Mouse (Mus musculus) neutrophil, adult 5-6 weeks (primary cell): ENCODE results near the gene Spaca4. TPM values are rescaled to one million over a fixed set of nuclear protein-coding genes. Genes with fewer than 3 reads are reported as not detected.

ENCODE experiments used
- ATAC-seq: fragments of 151-379, 151-347 bp; 2 replicates; pipeline ENCODE4 v1.8.0; 2017; ENCODE audit warnings: mild to moderate bottlenecking, moderate TSS enrichment; ENCODE audit not compliant: insufficient number of reproducible peaks, poor library complexity, low FRiP score, severe bottlenecking; ENCODE audit errors: extremely low read depth
- total RNA-seq: library from RNA; stranded (forward); fragments of 200-1000 nt; gene quantifications from 2 replicates; pipeline ENCODE4 v1.2.3, GENCODE M21; 2017

Spaca4 gene
- total RNA-seq, 1 experiment from 2014 or later, result not detected

DNA sequence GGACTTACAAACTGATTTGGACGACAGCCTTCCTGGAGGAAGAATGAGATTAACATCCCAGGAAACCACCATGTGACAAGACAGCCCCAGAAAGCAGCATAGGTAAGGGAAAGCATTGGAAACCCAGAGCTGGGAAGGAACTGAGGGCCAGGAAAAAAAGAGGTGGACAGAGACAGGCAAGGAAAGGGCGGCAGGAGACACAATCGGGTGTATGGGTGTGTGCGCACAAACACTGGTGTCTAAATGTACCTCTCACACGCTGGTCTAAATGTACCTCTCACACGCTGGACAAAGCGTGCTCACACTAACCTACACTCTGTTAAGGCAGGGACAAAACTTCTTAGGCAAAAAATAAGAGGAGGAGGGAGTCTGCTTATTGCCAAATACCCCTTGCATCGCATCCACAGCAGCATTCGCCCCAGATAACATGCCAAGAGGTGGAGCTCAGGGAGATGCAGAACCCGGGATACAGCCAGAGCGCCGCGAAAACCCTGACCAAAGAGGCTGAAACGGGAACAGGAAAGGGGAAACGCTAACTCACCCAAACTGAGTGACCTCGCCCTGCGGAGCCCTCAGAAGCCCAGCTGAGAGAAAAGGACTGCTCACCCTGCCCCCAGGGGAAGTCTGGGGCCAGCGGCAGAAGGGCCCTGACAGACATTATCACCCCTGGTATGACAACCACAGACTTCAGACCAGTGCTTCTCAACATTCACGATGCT lies 9.7 kb downstream of the Spaca4 start:
- ATAC-seq, result peak; percentile 10; the same call in 1 of the 2 replicates

DNA sequence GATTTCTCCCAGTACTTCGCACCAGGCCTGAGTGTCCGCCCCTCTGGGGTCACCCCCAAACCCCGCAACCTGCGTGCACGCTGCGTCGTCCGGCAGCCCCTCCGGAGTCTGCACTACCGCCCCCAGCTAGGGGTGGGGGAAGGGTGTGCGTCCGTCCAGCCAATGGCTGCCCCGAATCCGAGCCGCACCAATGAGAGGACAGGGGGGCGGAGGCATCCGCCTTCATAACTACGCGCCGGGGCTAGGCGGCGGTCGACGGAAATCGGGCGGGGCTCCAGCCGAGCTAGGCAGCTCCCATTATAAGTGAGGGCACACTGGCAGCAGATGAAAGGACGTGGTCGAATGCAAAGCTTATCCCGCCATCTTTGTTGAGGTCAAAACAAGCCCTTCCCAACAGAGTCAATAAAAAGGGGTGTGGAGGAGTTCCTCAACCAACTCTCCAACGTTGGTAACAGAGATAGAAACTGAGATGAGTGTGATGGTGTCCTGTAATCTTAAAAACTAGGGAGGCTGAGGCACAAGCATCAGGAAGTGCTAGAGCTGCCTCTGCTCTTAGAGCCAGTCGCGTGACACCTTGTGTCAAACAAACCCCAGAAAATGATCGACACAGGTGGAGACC lies 10.4 kb downstream of the Spaca4 start, which contains the start of gene Rpl18:
Gene Rpl18 (plus strand): TSS at position 368 of the 619 bp plus-strand sequence.
- ATAC-seq, result peak; percentile 80

DNA sequence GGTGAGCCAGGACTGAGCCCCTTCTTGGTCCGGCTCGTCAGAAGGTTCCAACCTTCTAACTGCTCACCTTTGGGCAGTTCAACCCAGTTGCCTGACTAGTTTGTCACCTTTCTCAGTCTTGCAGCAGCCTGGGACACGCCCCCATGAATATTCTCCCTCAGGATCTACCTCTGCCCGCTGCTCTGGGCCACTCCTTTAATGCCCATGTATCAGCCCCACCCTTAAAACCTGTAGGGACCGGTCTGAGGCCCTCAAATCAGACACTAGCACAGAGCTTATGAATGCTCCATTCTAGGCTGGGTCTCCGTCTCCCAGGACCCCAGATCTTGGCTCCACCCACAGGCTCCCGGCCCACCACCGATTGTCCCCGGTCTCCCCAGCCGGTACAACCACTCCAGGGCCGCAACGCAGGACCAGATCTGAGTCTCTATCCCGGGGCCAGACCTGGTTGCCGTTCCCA lies 11.0 kb downstream of the Spaca4 start:
- ATAC-seq, result no peak

DNA sequence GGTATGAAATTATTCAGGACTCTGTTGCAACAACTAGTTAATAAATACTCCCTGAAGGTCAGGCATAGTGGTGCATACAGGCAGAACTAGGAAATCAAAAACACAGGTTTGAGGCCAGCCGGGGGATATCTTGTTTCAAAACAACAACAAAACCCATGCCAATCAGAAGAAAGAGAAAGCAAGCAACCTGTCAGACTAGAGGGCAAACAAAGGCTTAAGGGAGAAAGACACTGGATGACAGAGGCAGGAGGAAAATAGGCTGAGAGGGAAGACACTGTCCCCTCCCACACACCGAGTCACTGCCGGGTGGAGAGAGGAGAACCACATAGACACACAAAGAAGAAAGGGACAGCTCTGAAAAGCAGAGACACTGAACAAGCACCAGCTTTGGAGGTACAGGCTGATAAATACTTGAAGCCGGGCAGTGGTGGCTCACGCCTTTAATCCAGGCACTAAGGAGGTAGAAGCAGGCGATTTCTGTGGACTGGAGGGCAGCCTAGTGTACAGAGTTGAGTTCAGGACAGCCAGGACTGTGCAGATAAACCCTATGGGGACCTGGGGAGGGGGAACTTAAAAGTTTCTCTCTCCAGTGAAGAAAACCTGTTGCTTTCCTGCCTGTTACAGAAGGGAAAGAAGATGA lies 11.6 kb downstream of the Spaca4 start:
- ATAC-seq, result no peak

DNA sequence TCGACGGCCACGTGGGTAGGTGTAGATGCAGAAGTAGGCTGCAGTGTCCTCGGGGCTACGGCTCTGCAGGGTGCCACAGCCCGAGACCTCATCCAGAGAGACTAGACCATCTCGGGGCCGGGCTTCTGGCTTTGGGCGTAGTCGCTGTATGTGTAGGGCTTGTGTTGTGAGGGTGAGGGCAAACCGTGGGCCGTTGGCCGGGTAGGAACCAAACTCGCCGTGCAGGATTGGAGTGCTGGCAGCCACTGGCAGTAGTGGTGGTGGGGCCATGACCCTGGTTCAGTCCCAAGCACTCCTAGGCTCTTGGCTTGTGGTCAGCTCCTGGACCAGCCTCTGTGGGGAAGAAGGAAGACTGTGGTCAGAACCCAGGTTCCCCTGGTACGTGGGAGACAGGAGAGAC lies 12.2 kb downstream of the Spaca4 start:
- ATAC-seq, result no peak

DNA sequence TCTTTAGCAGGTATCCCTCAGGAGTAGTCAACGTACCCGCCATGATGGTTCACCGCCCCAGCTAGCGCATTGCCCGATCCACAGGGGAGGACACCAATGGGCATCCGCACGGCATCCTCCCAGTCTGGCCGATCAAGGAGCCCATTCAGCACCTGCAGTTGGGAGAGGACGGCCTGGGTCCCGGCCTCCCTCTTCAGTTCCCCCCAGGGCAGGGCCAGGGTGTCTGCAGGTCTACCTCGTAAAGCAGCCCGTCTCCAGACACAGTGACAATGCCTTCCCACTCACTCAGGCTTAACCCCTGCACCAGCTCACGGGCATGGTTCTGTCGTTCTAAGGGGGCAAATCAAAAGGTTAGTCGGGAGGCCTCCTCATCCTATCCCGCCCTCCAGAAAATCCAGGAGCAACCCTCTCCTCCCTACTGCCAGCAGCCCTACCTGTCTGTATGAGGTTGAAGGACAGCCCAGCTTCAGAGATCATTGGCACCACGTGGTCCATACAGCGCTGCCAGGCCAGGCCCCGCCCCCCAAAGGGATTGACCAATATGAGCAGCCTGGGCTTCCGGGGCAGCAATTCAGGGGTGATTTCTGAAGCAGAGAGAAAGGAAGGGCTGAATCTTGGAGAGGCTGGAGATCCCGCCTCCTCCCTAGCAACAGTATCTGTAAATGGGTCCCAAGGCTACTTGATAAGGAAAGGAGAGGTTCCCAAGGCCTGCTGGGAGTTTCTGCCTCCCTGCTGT lies 13.4 kb downstream of the Spaca4 start:
- no peak for ATAC-seq

DNA sequence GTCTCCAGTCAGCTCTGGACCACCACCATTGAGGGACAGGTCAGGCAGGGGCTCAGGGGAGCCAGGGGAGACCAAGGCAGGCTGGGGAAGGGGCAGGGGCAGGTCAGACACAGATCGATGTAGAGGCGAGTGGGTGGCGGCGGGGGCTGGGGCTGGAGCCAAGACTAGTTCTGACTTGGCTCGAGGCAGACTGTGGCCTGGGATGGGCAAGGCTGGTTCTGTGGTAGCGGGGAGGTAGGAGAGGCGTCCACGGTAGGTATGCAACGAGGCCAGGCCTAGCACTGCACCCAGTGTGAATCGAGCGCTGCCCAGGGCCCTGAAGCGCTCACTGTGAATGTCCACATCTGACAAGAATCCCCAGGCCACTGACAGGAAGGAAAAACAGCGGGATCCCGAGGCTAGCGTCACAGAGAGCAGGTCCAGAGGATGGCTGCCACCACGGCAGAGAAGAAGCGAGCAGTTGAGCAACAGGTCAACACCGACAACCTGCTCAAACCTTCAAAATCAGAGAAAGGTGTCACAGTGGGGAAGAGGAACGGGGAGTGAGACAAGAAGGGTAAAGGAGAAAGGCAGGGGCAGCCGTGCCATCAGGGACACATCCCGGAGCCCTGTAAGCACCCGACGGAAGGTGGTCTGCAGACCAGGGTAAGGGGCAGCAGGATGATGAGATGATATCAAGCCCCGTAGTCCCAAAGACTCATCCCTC lies 14.1 kb downstream of the Spaca4 start:
- no peak for ATAC-seq

DNA sequence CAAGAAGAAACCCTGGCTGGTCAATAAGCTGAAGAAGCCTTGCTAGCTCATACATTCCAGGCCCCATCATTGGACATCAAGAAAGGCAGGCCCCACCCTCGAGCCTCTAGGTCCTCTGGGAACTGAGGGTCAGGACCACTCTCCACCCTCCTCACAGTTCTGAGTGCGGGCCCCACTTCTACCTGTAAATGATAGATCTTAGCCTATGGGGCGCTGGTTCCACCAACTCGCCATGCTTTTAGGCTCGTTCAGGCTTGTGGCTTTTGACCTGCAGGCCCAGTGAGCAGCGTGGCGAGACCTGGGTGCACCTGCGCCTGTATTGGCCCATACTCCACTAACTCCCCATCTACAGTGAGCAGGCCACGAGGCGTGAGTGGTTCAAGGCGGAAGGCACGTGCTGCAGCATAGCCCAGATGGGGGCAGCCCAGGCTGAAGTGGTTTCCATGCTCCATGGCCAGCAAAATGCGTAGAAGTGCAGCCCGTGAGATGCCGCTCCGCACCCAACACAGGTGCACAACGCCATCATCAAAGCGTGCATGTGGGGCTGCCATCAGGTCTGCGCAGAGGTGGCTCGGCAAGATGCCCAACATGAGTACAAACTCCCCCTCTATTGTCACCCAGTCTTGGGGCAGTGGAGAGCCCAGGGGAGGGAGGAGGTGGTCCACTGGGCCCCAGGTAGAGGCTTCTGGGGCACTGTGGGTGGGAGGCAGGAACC lies 15.0 kb downstream of the Spaca4 start:
- no peak for ATAC-seq

DNA sequence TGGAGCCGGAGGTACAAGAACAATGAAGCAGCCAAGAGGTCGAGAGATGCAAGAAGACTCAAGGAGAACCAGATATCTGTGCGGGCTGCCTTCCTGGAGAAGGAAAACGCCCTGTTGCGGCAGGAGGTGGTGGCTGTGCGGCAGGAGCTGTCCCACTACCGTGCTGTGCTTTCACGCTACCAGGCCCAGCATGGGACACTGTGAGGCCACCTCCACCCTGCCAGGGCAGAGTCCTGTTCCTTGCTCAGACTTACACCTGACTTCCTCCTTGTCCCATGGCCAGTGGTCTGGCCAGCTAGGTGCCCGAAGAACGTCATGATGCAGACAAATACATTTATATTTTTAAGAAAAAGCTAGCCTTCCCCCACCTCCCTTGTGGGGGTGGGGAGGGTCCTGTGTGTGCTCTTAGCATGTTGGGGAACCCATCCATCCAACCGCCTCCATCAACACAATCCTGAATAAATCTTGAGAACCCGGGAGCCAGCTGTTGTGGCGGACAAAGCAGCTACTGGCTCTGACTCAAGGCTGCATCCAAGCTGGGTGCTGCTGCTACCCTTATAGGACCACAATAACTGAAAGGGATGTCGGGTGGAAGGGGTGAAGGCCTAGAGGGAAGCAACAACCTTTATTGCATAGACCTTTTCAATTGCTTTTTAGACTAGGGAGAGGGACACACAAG lies 15.8 kb downstream of the Spaca4 start:
- no peak for ATAC-seq

DNA sequence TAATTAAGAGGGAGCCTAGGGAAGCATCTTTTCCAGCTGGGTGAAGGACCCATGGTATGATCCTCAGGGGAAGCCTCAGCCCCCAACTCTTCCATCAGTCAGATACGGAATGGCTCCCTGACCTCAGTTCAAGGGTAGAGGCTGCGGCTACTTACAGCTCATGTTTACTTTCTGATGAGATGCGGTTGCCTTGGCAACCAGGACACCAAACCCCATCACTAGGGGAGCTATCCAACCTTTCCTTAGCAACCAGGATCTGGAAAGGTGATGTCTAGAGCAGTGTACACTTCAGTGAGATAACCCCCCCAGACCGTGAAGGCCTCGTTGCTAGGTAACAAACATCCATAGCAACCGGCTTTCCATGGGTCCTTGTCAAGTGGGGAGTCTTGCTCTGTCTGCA lies 16.6 kb downstream of the Spaca4 start:
- ATAC-seq, result no peak

DNA sequence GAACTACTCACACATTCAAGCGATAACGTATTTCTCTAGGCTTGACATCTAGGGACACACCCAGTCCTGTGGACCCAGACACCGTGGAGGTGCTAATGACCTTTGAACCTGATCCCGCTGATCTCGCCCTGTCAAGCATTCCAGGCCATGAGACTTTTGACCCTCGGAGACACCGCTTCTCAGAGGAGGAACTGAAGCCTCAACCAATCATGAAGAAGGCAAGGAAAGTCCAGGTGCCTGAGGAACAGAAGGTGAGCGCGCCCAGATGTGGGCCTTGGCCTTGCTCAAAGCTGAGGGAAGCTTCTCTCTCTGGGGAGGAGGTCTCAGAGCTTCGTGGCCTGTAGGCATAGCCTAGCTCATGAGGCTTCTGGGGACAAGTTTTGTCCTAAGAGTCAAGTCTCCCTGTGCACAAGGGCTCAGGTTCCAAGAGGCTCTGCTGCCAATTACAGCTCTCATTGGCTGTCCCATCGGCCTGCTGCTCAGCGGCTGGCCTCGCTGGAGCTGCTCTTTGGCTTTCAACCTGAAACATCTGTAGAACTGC lies 17.3 kb downstream of the Spaca4 start:
- no peak for ATAC-seq

DNA sequence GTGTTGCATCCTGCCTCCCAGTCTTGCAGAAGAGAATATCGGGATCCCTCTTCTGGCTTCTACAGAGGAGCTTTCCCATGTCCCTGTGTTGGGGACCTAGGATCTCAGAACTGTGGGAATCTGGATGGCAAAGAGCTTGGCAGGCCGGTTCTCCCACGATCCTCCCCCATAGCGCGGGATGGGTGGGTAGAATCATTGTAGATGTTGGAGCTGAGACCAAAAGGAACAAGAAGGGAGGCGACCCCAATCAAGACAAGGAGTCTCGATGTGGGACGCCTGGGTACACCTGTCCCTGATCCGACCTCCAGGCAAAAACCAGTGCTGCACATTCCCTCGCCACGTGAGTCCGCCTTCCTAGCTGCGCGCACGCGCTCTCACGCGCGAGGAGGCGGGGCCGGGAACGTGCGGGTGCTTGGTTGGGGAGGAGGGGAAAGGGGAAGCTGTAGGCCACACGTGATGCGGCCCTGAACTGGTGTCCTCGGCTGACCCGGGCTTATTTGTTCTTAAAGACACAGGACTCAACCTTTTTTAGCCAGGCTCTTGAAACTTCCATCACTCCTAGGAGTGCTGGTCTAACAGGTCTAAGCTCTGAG lies 18.1 kb downstream of the Spaca4 start:
- peak; percentile 59 for ATAC-seq

DNA sequence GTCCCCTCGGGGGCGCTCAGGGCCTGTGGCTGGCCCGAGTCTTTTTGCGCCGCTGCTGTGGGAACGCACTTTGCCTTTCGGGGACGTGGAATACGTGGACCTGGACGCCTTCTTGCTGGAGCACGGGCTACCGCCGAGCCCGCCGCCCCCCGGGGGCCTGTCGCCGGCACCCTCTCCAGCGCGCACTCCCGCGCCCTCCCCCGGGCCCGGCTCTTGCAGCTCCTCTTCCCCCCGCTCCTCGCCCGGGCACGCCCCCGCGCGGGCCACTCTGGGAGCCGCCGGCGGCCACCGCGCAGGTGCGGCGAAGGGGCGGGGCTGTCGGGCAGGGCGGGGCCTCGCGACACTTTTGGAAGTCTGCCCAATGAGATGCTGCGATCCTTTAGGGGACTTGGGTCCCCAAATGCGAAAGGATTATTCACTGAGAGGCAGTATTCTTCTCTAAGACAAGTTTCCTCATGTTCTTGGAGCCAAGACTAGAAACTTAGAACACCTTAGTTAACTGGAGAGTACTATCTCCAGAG lies 18.8 kb downstream of the Spaca4 start:
- ATAC-seq, result no peak

DNA sequence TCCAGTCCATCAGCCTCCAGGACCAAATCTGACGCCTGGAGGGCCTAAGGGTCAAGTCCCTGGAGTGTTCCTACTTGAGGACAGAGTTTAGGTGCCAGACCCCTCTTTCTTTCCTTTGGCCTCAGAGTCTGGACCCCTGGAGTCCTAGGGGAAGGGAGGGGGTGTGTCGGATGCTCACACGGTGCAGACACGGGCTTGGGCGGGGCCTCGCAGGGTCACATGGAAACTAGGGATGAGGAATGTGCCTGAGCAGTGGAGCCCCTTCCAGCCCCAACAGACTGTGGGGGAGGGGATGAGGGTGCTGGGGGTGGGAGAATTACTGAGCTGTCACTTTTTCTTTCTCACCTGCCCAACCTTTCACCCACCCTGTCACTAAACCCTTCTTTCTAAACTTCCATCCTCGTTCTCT lies 19.7 kb downstream of the Spaca4 start:
- no peak for ATAC-seq

DNA sequence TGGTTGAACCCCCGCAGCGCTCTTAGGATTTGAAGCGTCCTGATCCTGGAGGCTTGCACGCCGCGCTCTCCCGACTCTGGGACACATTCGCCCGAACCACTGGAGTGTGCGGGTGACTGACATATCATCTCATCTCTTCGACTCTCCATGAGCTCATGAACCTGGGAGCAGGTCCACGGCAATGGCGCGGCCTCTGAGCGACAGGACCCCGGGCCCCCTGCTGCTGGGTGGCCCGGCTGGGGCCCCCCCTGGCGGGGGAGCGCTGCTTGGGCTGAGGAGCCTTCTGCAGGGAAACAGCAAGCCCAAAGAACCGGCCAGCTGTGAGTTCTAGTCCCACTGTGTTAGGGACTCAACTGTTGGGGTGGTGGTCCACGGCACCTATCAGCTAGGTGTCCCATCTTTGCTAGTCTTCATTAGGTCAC lies 20.2 kb downstream of the Spaca4 start:
- ATAC-seq, result no peak

DNA sequence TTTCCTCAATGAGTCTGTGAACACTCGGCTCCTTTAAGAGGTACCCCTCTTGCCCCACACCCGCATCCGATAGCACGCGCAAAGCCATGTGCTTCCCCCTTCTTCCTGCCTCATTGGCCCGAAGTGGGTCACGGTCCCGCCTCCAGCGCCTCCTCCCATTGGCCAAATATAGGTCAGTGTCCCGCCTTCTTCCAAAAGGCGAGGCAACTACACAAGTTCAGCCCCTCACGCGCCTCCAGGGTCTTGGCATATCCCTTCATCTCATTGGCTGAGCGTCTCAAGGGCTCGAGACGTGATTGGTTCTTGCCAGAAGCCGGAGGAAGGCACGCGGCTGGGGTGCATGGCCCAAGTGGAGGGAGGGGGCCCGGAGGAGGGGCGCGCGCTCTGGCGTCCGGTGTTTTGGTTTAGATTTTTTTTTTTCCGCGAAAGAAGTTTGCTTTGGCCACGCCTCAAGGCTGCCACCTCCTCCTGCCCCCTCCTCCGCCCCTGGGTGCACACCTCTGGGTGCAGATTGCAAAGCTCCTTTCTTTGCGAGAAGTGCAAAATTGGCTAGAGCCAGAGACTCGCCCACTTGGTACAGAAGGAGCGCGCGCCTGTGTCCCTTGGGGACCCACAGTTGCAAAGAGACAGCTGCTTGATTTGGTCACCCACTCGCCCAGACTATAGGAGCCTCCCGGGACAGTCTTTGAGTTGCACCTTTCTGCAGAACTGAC lies 20.7 kb downstream of the Spaca4 start, which contains the start of gene Dbp:
Gene Dbp (plus strand): TSS at position 359 of the 713 bp plus-strand sequence.
- peak; percentile 80 for ATAC-seq
